Mouse (Mus musculus): Measurements from ENCODE around the gene Atg13.
"Not testable (repeated sequence)": the region's sequence is repeated elsewhere in the genome, so short reads cannot be mapped to it uniquely, and the experiment has no call there.

Gene Atg13

DNA sequence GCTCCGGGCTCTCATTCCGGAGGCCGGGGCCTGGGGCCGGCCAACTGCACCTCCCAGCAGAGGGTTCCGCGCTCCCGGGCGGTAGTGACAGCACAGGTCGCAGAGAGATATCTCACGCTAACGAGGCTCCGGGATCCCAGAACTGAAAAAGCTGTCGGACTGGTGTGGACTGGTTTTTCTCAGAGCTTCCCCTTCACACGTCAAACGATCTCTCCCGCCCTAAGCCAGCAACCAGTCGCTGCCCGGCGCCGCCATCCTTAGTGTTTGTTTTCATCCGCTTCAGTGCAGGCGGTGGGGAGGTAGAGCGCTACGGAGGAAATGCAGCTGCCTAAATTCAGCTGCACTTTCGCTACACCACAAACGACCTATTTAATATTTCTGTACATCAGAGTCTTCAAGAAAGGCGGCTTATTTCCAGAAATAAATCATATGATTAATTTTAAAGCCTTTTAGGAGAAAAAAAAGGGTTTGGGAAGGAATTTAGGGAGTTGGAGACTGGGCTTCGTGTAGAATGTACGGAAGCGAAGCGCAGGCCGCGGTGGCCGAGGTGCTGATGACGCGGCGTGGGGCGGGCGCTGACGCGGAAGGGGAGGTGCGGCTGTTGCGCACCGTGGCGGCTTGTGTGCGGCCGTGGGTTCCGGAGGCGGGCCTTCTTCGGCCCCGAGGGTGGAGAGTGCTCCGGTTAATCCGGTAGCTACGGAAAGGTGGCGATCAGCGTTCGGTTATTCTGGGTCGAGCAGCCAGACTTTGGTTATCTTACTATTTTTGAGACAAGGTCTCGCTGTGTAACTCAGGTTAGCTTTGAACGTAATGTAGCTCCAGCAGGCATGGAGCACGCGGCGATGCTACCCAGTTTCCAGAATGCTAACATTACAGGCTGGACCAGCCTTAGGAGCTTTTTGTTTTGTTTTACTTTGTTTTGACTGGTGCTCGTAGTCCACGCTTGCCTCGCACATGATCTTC lies at the start of gene Atg13, which contains the start of gene Harbi1:
Atg13 (minus strand) TSS at position 305 of the 963 bp plus-strand sequence.
Harbi1 (plus strand) TSS at position 581 of the 963 bp plus-strand sequence.
- DNase-seq (ENCODE audit: low spot score in 2 of 2) = peak; percentile 70 to 90

- DNase-seq (ENCODE audit: low spot score in 2 of 2) = no peak
These were observed 39.5 kb upstream of the Atg13 start for GRCm38 (mm10) chr2:91749811-91750261.

DNA sequence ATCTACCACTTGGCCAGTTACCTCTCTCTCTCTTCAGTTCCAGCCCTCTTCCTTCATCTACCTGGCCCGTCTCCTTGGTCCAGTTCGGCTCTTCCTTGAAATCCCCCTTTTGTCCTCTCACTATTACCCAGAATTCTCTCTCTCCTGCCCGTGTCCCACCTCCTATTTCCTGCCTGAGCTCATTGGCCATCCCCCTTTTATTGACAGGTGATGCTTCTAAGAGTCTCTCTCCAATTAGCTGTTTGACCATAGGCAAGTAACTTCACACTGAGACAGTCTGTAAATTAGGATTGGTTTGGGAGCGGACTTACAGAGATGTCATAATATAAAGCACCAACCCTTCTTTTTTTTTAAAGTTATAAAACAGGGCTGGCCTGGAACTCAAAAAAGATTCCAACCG lies 34.3 kb upstream of the Atg13 start:
- no peak for DNase-seq (ENCODE audit: low spot score in 2 of 2)

- no peak for DNase-seq (ENCODE audit: low spot score in 2 of 2)
These were observed 29.2 kb upstream of the Atg13 start for GRCm38 (mm10) chr2:91739586-91739985.

GRCm38 (mm10) chr2:91735221-91735620 lies 24.8 kb upstream of the Atg13 start:
- DNase-seq (ENCODE audit: low spot score in 2 of 2) = no peak

DNA sequence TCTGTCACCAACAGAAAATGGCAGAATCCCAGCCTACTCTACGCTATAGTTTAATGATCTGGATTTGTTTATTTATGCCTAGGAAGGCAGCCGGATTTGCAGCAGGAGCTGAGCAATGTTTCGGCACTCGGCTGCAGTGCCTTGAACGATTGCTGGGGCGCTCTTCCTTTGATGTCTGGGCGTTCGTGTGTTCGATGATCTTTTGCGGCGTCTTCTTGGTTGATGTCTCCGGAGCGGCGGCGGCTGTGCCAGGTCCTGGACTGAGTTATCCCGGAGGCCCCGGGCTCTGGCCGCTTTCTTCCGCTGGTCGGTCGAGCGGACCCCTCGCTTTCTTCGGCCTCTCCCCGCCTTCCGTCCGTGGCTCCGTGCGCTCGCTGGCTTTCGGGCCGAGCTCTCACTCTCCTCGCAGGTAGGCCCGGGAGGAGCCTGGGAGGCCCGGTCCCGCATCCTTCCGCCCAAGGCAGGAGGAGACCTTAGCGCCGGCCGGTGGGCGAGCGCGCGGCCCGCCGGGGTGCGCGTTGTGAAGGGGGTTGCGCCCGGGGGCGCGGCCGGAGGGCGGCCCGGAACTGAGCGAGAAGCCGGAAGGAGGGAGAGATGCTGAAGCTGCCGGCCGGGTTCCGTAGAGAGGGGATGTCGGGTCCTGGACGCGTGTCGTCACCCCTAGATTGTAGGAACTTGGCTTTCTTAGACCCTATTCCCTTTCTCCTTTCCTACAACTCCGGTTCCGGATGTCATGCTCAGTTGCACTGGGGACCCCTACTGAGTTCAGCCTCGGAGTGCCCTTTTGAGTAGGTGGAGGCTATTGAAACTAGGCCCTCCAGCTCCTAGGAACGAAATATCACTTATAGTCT lies 19.8 kb upstream of the Atg13 start, which contains the start of gene Ambra1:
Ambra1 (plus strand) TSS at position 164 of the 851 bp plus-strand sequence.
- DNase-seq (ENCODE audit: low spot score in 2 of 2) = peak; percentile 70 to 90

- DNase-seq (ENCODE audit: low spot score in 2 of 2) = no peak
These were observed 19.2 kb upstream of the Atg13 start for GRCm38 (mm10) chr2:91729571-91729970.

GRCm38 (mm10) chr2:91727011-91727410 lies 16.6 kb upstream of the Atg13 start:
- DNase-seq (ENCODE audit: low spot score in 2 of 2) = no peak

DNA sequence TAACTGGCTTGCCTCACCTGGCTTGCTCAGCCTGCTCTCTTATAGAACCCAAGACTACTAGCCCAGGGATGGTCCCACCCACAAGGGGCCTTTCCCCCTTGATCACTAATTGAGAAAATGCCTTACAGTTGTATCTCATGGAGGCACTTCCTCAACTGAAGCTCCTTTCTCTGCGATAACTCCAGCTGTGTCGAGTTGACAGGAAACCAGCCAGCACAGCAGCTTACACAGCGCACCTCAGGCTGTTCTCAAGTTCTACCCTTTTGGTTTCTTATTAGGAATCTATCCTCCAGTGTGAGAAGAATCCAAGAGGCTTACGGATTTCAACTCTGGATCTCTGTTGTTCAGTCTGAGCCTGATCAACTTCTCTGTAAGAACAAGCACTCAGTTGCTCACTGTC lies 15.1 kb upstream of the Atg13 start:
- DNase-seq (ENCODE audit: low spot score in 2 of 2) = not testable (repeated sequence)

GRCm38 (mm10) chr2:91724716-91725115 lies 14.3 kb upstream of the Atg13 start:
- no peak for DNase-seq (ENCODE audit: low spot score in 2 of 2)

DNA sequence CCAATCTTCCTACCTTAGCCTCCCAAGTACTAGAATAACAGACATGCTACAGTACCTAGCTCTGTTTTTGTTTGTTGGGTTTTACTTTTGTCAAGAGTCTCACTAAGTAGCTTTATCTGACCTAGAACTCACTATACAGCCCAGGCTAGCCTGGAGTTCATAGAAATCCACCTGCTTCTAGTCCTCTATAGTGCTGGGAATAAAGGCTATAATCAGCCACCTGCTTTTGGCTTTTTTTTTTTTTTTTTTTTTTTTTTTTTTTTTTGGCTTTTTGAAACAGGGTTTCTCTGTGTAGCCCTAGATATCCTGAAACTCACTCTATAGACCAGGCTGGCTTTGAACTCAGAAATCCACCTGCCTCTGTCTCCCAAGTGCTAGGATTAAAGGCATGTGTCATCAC lies 13.6 kb upstream of the Atg13 start:
- no peak for DNase-seq (ENCODE audit: low spot score in 2 of 2)

- DNase-seq (ENCODE audit: low spot score in 2 of 2) = no peak
These were observed 13.0 kb upstream of the Atg13 start for GRCm38 (mm10) chr2:91723382-91723781.

DNA sequence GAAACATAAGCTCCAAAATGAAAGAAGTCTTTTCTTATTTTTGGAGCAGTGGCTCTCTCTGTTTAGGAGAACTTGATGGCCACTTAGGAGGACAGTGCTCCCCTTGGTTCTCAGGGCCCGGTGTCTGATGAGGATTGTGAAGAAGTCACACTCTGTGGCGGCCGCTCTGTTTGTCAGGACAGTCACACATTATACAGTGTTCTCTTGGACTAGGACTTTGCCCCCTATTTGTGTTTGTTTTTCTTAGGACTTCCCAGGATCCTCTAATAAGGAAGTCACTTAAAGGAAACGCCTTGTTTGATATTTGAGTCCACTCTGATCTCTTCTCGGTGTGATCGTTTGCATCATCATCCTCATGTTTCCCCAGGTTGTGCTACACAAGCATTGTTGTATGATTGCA lies 7.9 kb upstream of the Atg13 start:
- no peak for DNase-seq (ENCODE audit: low spot score in 2 of 2)

GRCm38 (mm10) chr2:91714921-91715320 lies 4.5 kb upstream of the Atg13 start:
- no peak for DNase-seq (ENCODE audit: low spot score in 2 of 2)

DNA sequence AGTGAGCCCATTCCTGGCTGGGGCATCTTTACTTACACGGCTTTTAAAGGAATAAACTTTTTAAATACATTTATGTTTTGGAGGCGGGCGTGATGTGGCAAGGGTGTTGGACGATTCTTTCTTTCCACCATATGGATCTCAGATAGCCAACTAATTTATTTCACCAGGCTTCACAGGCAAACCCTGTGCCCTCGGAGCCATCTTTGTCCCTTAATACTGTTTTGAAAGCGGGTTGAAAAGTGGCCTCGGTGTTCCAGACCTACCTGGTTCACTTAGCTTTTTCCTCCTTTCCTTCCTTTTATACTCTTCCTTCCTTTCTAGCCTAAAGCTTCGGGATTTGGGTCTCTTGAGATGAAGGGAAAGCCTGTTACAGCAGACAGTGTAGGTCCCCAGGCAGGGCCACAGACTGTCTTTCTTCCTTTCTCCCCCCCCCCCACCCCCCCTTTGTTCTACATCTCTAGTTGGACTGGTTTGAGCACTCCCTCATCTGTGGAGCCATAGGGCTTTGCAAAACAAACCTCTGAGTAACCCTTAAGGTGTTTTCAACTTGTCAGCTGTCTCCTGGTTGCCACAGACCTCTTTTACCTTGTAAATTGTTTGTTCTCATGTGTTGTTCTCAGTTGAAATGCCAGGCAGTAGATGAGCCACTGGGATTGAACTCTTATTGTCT lies 1.0 kb upstream of the Atg13 start:
- DNase-seq (ENCODE audit: low spot score in 2 of 2) = no peak

DNA sequence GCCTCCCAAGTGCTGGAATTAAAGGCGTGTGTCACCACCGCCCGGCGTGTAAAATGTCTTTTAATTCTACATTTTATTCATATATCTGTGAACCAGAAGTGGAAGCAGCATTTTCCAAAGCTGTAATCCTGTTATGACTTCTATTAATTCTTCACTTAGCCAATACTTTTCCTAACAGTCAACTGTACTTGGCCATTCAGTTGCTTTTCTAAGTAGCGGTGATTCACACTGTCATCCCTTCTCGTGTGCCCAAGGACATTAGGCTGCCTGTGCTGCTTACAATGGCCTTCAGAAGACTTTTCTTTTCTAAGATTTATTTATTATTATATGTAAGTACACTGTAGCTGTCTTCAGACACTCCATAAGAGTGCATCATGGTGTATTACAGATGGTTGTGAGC lies 2.0 kb downstream of the Atg13 start:
- no peak for DNase-seq (ENCODE audit: low spot score in 2 of 2)

- no peak for DNase-seq (ENCODE audit: low spot score in 2 of 2)
These were observed 3.9 kb downstream of the Atg13 start for GRCm38 (mm10) chr2:91706456-91706855.

- DNase-seq (ENCODE audit: low spot score in 2 of 2) = no peak
These were observed 4.6 kb downstream of the Atg13 start for GRCm38 (mm10) chr2:91705736-91706135.

GRCm38 (mm10) chr2:91701366-91701765 lies 9.0 kb downstream of the Atg13 start:
- DNase-seq (ENCODE audit: low spot score in 2 of 2) = no peak

GRCm38 (mm10) chr2:91699225-91699624 lies 11.2 kb downstream of the Atg13 start:
- no peak for DNase-seq (ENCODE audit: low spot score in 2 of 2)

DNA sequence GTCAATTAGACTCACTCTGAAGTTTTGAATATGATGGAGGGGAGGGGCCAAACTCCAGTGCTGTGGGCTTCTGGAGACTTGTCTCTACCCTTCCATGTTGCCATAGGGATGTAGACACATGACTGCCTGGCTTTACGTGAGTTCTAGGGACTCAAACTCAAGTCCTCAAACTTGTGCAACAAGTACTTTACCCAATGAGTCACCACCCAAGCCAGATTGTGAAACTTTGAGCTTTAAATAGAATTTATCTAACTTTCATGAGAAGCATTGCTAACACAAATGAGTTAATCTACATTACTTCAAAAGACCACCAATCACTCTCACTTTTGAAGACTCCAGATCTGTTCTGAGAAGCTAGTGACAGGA lies 14.2 kb downstream of the Atg13 start:
- DNase-seq (ENCODE audit: low spot score in 2 of 2) = no peak
